Mouse (Mus musculus): ENCODE results near the gene Fabp3. TPM values are rescaled to one million over a fixed set of nuclear protein-coding genes. Genes with fewer than 3 reads are reported as not detected.

Fabp3 gene
- polyA plus RNA-seq, 1 experiment from 2014 or later: 514 TPM

- Histone ChIP-seq H3K36me3 (ENCODE audit: control insufficient read depth, insufficient read depth, low read length) (peaks cover 15% of the 10 kb centered on the region), H3K4me2 (0 out of 2 replicates have a peak overlapping the region, but pooled peaks have one; percentile 7), H3K4me1 (ENCODE audit: control insufficient read depth, insufficient read depth, low read length) (peaks cover 18% of the 10 kb centered on the region), H3K4me3 (ENCODE audit: low read depth, low read length) (no peak overlapping the region), H3K27me3 (ENCODE audit: control insufficient read depth, insufficient read depth, low read length) (no peaks in the 10 kb centered on the region), H3K27ac (ENCODE audit: low read depth, low read length) (peak overlapping the region; percentile 38; the same call in 1 of the 2 replicates), H3K9me3 (replicated peaks; ENCODE audit: control insufficient read depth, low read length) (no peaks in the 10 kb centered on the region), H3K9ac (ENCODE audit: low read depth, low read length) (peak overlapping the region; percentile 36; the same call in 1 of the 2 replicates)
- 43% methylated on average over 5 of the region's 5 CpGs for WGBS (ENCODE audit: insufficient replicate concordance)
- no peak for ATAC-seq (replicated peaks; ENCODE audit: insufficient number of reproducible peaks, low FRiP score, low TSS enrichment)
Measured at GRCm38 (mm10) chr4:130323607-130324006, 15.2 kb downstream of the Fabp3 start.

DNA sequence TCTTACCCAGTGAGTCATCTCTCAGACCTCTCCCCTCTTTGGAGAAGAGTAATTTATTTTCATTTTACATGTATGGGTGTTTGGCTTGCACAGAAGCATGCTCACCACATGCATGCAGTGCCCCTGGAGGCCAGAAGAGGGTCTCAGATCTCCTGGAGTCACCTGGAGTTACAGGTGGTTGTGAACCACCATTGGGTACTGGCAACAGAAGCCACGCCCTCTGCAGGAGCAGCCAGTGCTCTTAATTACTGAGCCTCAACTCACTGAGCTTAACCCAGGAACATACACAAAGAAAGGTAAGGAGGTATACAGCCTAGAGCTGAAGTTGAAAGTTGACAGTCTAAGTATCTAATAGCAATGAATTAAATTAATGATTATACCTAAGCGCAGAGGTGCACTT is 17.1 kb downstream of the Fabp3 start:
- H3K27me3 ChIP-seq (ENCODE audit: control insufficient read depth, insufficient read depth, low read length): no peaks in the 10 kb centered on the region
- WGBS (ENCODE audit: insufficient replicate concordance): 98% methylated on average over 2 of the region's 2 CpGs
- ATAC-seq (replicated peaks; ENCODE audit: insufficient number of reproducible peaks, low FRiP score, low TSS enrichment): no peak
- H3K9ac ChIP-seq (ENCODE audit: low read depth, low read length): no peak overlapping the region
- no peak overlapping the region for H3K27ac ChIP-seq (ENCODE audit: low read depth, low read length)
- no peaks in the 10 kb centered on the region for H3K9me3 ChIP-seq (replicated peaks; ENCODE audit: control insufficient read depth, low read length)
- H3K4me2 ChIP-seq: no peak overlapping the region
- no peak overlapping the region for H3K4me3 ChIP-seq (ENCODE audit: low read depth, low read length)
- peaks cover 14% of the 10 kb centered on the region for H3K4me1 ChIP-seq (ENCODE audit: control insufficient read depth, insufficient read depth, low read length)
- peaks cover 15% of the 10 kb centered on the region for H3K36me3 ChIP-seq (ENCODE audit: control insufficient read depth, insufficient read depth, low read length)

DNA sequence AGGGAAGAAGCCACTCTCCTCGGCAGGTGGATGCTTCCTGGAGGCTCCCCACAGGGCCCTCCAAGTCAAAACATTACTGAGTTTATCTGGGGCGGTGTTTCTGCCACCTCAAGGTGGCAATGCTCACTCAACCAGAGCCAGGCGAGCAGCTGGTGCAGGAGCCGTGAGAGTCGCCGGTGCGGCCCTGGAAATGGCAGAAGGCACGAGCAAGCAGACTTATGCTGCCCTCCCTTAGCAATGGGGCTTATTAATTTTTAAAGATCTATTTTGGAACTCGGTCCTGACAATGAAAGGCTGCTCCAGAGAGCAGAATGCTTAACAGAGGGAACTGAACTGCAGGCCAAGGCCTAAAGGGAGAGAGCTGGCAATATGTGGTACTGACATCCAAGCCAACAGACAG is 19.0 kb downstream of the Fabp3 start:
- WGBS (ENCODE audit: insufficient replicate concordance): 83% methylated on average over 9 of the region's 9 CpGs
- H3K36me3 ChIP-seq (ENCODE audit: control insufficient read depth, insufficient read depth, low read length): peaks cover 15% of the 10 kb centered on the region
- no peak overlapping the region for H3K4me3 ChIP-seq (ENCODE audit: low read depth, low read length)
- no peak overlapping the region for H3K4me2 ChIP-seq
- peaks cover 11% of the 10 kb centered on the region for H3K4me1 ChIP-seq (ENCODE audit: control insufficient read depth, insufficient read depth, low read length)
- no peaks in the 10 kb centered on the region for H3K27me3 ChIP-seq (ENCODE audit: control insufficient read depth, insufficient read depth, low read length)
- no peak overlapping the region for H3K27ac ChIP-seq (ENCODE audit: low read depth, low read length)
- ATAC-seq (replicated peaks; ENCODE audit: insufficient number of reproducible peaks, low FRiP score, low TSS enrichment): no peak
- H3K9ac ChIP-seq (ENCODE audit: low read depth, low read length): no peak overlapping the region
- H3K9me3 ChIP-seq (replicated peaks; ENCODE audit: control insufficient read depth, low read length): no peaks in the 10 kb centered on the region

GRCm38 (mm10) chr4:130335867-130336266 is 27.5 kb downstream of the Fabp3 start:
- Histone ChIP-seq H3K4me1 (ENCODE audit: control insufficient read depth, insufficient read depth, low read length) (no peaks in the 10 kb centered on the region), H3K9me3 (replicated peaks; ENCODE audit: control insufficient read depth, low read length) (no peaks in the 10 kb centered on the region), H3K27ac (ENCODE audit: low read depth, low read length) (no peak overlapping the region), H3K36me3 (ENCODE audit: control insufficient read depth, insufficient read depth, low read length) (peaks cover 15% of the 10 kb centered on the region), H3K4me2 (no peak overlapping the region), H3K27me3 (ENCODE audit: control insufficient read depth, insufficient read depth, low read length) (no peaks in the 10 kb centered on the region), H3K9ac (ENCODE audit: low read depth, low read length) (no peak overlapping the region), H3K4me3 (ENCODE audit: low read depth, low read length) (no peak overlapping the region)
- 82% methylated on average over 5 of the region's 5 CpGs for WGBS (ENCODE audit: insufficient replicate concordance)
- no peak for ATAC-seq (replicated peaks; ENCODE audit: insufficient number of reproducible peaks, low FRiP score, low TSS enrichment)

DNA sequence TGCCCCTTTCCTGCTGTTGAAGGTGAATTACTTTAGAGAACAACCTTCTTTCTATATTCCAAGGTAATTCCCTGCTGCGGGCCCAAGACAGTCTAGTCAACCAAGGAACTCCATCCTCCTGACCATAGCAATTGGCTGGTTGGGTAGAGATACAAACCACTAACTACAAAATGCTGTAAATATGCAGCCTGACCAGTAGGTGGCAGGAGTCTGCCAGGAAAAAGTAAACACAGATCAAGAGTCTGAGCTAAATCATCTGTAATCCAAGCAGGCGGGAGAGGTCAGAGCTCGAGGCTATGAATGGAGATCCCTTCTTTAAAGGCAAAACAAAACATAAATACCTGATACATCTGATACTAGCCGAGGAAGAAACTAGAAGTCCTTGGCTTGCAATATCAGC is 33.3 kb downstream of the Fabp3 start:
- WGBS (ENCODE audit: insufficient replicate concordance): 32% methylated on average over 4 of the region's 4 CpGs
- no peak for ATAC-seq (replicated peaks; ENCODE audit: insufficient number of reproducible peaks, low FRiP score, low TSS enrichment)
- Histone ChIP-seq H3K9ac (ENCODE audit: low read depth, low read length) (no peak overlapping the region), H3K27me3 (ENCODE audit: control insufficient read depth, insufficient read depth, low read length) (no peaks in the 10 kb centered on the region), H3K4me3 (ENCODE audit: low read depth, low read length) (no peak overlapping the region), H3K27ac (ENCODE audit: low read depth, low read length) (no peak overlapping the region), H3K36me3 (ENCODE audit: control insufficient read depth, insufficient read depth, low read length) (peaks cover 11% of the 10 kb centered on the region), H3K4me1 (ENCODE audit: control insufficient read depth, insufficient read depth, low read length) (no peaks in the 10 kb centered on the region), H3K9me3 (replicated peaks; ENCODE audit: control insufficient read depth, low read length) (no peaks in the 10 kb centered on the region), H3K4me2 (no peak overlapping the region)

- Histone ChIP-seq H3K9me3 (replicated peaks; ENCODE audit: control insufficient read depth, low read length) (no peaks in the 10 kb centered on the region), H3K27me3 (ENCODE audit: control insufficient read depth, insufficient read depth, low read length) (no peaks in the 10 kb centered on the region), H3K4me1 (ENCODE audit: control insufficient read depth, insufficient read depth, low read length) (no peaks in the 10 kb centered on the region), H3K36me3 (ENCODE audit: control insufficient read depth, insufficient read depth, low read length) (peaks cover 24% of the 10 kb centered on the region), H3K9ac (ENCODE audit: low read depth, low read length) (no peak overlapping the region), H3K27ac (ENCODE audit: low read depth, low read length) (no peak overlapping the region), H3K4me2 (no peak overlapping the region), H3K4me3 (ENCODE audit: low read depth, low read length) (no peak overlapping the region)
- WGBS (ENCODE audit: insufficient replicate concordance): 92% methylated on average over 6 of the region's 6 CpGs
- no peak for ATAC-seq (replicated peaks; ENCODE audit: insufficient number of reproducible peaks, low FRiP score, low TSS enrichment)
Measured at GRCm38 (mm10) chr4:130349666-130350065, 41.3 kb downstream of the Fabp3 start.

GRCm38 (mm10) chr4:130350690-130351422 is 42.5 kb downstream of the Fabp3 start:
- Histone ChIP-seq H3K4me1 (ENCODE audit: control insufficient read depth, insufficient read depth, low read length) (no peaks in the 10 kb centered on the region), H3K27me3 (ENCODE audit: control insufficient read depth, insufficient read depth, low read length) (no peaks in the 10 kb centered on the region), H3K27ac (ENCODE audit: low read depth, low read length) (no peak overlapping the region), H3K9me3 (replicated peaks; ENCODE audit: control insufficient read depth, low read length) (no peaks in the 10 kb centered on the region), H3K4me2 (no peak overlapping the region), H3K4me3 (ENCODE audit: low read depth, low read length) (no peak overlapping the region), H3K9ac (ENCODE audit: low read depth, low read length) (no peak overlapping the region), H3K36me3 (ENCODE audit: control insufficient read depth, insufficient read depth, low read length) (peaks cover 24% of the 10 kb centered on the region)
- 81% methylated on average over 16 of the region's 16 CpGs for WGBS (ENCODE audit: insufficient replicate concordance)
- no peak for ATAC-seq (replicated peaks; ENCODE audit: insufficient number of reproducible peaks, low FRiP score, low TSS enrichment)

DNA sequence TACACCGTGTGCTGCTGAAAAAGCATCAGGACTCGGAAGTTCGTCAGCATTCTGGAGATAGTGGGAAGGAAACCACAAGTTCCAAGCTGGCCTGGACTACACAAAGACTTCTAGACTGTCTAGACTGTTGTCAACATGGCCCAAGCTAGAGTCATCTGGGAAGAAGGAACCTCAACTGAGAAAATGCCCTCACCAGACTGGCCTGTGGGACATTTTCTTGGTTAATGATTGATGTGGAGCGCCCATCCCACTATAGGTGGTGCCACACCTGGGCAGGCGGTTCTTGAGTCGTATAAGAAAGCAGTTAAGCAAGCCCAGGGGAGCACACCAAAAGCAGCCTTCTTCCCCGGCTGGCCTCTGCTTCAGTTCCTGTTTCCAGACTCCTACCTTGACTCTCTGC is 44.2 kb downstream of the Fabp3 start:
- Histone ChIP-seq H3K9me3 (replicated peaks; ENCODE audit: control insufficient read depth, low read length) (no peaks in the 10 kb centered on the region), H3K4me3 (ENCODE audit: low read depth, low read length) (no peak overlapping the region), H3K4me1 (ENCODE audit: control insufficient read depth, insufficient read depth, low read length) (no peaks in the 10 kb centered on the region), H3K36me3 (ENCODE audit: control insufficient read depth, insufficient read depth, low read length) (peaks cover 24% of the 10 kb centered on the region), H3K4me2 (no peak overlapping the region), H3K27me3 (ENCODE audit: control insufficient read depth, insufficient read depth, low read length) (no peaks in the 10 kb centered on the region), H3K27ac (ENCODE audit: low read depth, low read length) (no peak overlapping the region), H3K9ac (ENCODE audit: low read depth, low read length) (no peak overlapping the region)
- 86% methylated on average over 7 of the region's 7 CpGs for WGBS (ENCODE audit: insufficient replicate concordance)
- ATAC-seq (replicated peaks; ENCODE audit: insufficient number of reproducible peaks, low FRiP score, low TSS enrichment): no peak

DNA sequence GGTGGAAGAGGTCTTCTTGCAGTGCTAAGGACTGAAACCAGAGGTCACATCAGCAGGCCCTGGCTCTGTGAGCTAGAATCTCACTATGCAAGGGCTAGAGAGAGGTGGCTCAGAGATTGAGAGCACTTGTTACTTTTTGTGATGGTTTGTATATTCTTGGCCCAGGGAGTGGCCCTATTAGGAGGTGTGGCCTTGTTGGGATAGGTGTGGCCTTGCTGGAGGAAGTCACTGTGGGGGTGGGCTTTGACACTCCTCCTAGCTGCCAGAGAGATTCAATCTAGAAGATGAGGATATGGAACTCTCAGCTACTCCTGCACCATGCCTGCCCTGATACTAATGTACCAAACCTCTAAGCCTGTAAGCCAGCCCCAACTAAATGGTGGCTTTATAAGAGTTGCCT is 49.6 kb downstream of the Fabp3 start:
- no peaks in the 10 kb centered on the region for H3K27me3 ChIP-seq (ENCODE audit: control insufficient read depth, insufficient read depth, low read length)
- H3K4me1 ChIP-seq (ENCODE audit: control insufficient read depth, insufficient read depth, low read length): peaks cover 6% of the 10 kb centered on the region
- no peak overlapping the region for H3K9ac ChIP-seq (ENCODE audit: low read depth, low read length)
- no peaks in the 10 kb centered on the region for H3K9me3 ChIP-seq (replicated peaks; ENCODE audit: control insufficient read depth, low read length)
- H3K4me2 ChIP-seq: 0 out of 2 replicates have a peak overlapping the region, but pooled peaks have one; percentile 90
- no peak overlapping the region for H3K27ac ChIP-seq (ENCODE audit: low read depth, low read length)
- no peak for ATAC-seq (replicated peaks; ENCODE audit: insufficient number of reproducible peaks, low FRiP score, low TSS enrichment)
- 0 out of 2 replicates have a peak, but pooled peaks cover 3% of the 10 kb centered on the region for H3K36me3 ChIP-seq (ENCODE audit: control insufficient read depth, insufficient read depth, low read length)
- H3K4me3 ChIP-seq (ENCODE audit: low read depth, low read length): no peak overlapping the region

Data from heart, embryonic 11.5 days (tissue).